Mouse (Mus musculus) heart, embryonic 11.5 days (tissue): ENCODE data around the gene Lmo1. TPM values are rescaled to one million over a fixed set of nuclear protein-coding genes. Genes with fewer than 3 reads are reported as not detected.

Experiments
- ATAC-seq: fragments of 200-750 bp; cut with Nextera tagmentation; replicated peaks from 2 replicates; pipeline ENCODE4 v1.8.0; 2017; ENCODE audit warnings: moderate library complexity; ENCODE audit not compliant: insufficient number of reproducible peaks, low FRiP score, low TSS enrichment
- H3K27ac ChIP-seq: fragments of 300-500 bp; sonication (generic); 2 replicates; pipeline ENCODE4 v1.5.1; 2014; ENCODE audit warnings: mild to moderate bottlenecking, low read depth, low read length
- H3K27me3 ChIP-seq: fragments of 300-500 bp; sonication (generic); 2 replicates; pipeline ENCODE4 v1.6.1; 2014; ENCODE audit warnings: mild to moderate bottlenecking, low read length, mixed read lengths; ENCODE audit not compliant: control insufficient read depth, insufficient read depth
- H3K36me3 ChIP-seq: fragments of 300-500 bp; sonication (generic); 2 replicates; pipeline ENCODE4 v1.6.1; 2014; ENCODE audit warnings: mild to moderate bottlenecking, low read length, moderate library complexity, mixed read lengths; ENCODE audit not compliant: control insufficient read depth, insufficient read depth
- H3K4me1 ChIP-seq: fragments of 300-500 bp; sonication (generic); 2 replicates; pipeline ENCODE4 v1.6.1; 2014; ENCODE audit warnings: low read length; ENCODE audit not compliant: control insufficient read depth, insufficient read depth
- H3K4me2 ChIP-seq: fragments of 300-500 bp; sonication (generic); 2 replicates; pipeline ENCODE4 v1.6.1; 2014; ENCODE audit warnings: mild to moderate bottlenecking, moderate library complexity
- H3K4me3 ChIP-seq: fragments of 300-500 bp; sonication (generic); 2 replicates; pipeline ENCODE4 v1.5.1; 2014; ENCODE audit warnings: low read depth, low read length
- H3K9ac ChIP-seq: fragments of 300-500 bp; sonication (generic); 2 replicates; pipeline ENCODE4 v1.6.1; 2014; ENCODE audit warnings: mild to moderate bottlenecking, low read depth, low read length, moderate library complexity
- H3K9me3 ChIP-seq: fragments of 300-500 bp; sonication (generic); replicated peaks from 2 replicates; pipeline ENCODE4 v1.6.1; 2016; ENCODE audit warnings: low read length; ENCODE audit not compliant: control insufficient read depth
- WGBS: fragments of 180-500 bp; shearing (Covaris S2); extraction: QIAGEN DNeasy Blood & Tissue Kit; methylation state at CpG from one replicate; pipeline ENCODE4 v1.1.7; 2014; ENCODE audit not compliant: insufficient replicate concordance; 5-methylcytosine and 5-hydroxymethylcytosine counted together
- polyA plus RNA-seq: library from polyadenylated mRNA; unstranded; fragments of >200 nt; fragmentation: Nextera tagmentation; extraction: Ambion mirVana; gene quantifications from 2 replicates; pipeline ENCODE4 v1.2.1, GENCODE M21; 2014

The Lmo1 gene
- polyA plus RNA-seq, 1 experiment from 2014 or later, result 2.1 TPM

- no peak for ATAC-seq
- no peaks in the 10 kb centered on the region for H3K36me3 ChIP-seq
- no peak overlapping the region for H3K4me2 ChIP-seq
- H3K27me3 ChIP-seq, result no peaks in the 10 kb centered on the region
- 88% methylated on average over 2 of the region's 2 CpGs for WGBS
- no peaks in the 10 kb centered on the region for H3K9me3 ChIP-seq
- H3K4me1 ChIP-seq, result peaks cover 3% of the 10 kb centered on the region; the same call in 1 of the 2 replicates
- H3K4me3 ChIP-seq, result no peak overlapping the region
- H3K9ac ChIP-seq, result no peak overlapping the region
- no peak overlapping the region for H3K27ac ChIP-seq
Measured at GRCm38 (mm10) chr7:109185975-109186374, 11.0 kb upstream of the Lmo1 start.

DNA sequence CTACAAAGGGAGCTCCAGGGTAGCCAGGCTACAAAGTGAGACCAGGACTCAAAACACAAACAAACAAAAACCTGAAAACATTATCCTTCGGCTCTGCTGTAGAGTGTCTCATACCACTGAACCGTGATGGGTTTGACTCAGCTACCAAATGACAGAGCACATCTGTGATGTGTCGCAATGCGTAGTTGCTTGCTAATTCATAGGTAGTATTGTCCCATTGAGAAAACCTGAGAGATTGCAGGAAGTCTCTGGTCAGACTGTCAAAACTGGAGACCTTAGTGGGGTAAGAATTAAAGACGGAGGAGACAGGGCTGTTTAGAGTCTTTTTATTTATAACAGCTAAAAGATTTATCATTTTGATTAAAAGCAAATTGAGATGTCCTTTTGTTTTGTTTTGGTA, 10.6 kb upstream of the Lmo1 start:
- Histone ChIP-seq H3K27ac (no peak overlapping the region), H3K4me1 (0 out of 2 replicates have a peak, but pooled peaks cover 3% of the 10 kb centered on the region), H3K36me3 (no peaks in the 10 kb centered on the region), H3K9ac (no peak overlapping the region), H3K27me3 (no peaks in the 10 kb centered on the region), H3K4me3 (no peak overlapping the region), H3K4me2 (no peak overlapping the region), H3K9me3 (no peaks in the 10 kb centered on the region)
- ATAC-seq, result no peak
- 72% methylated on average over 5 of the region's 5 CpGs for WGBS

DNA sequence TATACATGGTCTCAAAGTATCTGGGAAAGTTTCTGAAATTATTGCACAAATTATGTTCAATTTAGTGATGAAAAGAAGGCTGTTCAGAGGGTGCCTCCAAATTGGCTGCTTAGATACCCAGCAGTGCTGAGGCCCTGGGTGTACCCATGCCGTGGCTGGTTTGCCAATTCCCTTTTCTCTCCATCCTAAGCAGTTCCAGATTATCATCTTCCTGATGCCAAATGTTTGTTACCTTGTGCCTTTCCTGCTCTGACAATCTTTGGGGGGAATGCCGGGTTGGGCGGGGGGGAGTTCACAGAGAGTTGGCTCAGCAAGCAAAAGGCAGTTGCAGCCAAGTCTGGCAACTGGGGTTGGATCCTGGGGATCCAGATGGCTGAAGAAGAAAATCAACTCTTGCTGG, 1.7 kb upstream of the Lmo1 start:
- H3K9me3 ChIP-seq, result no peaks in the 10 kb centered on the region

GRCm38 (mm10) chr7:109175670-109176625, 941 bp upstream of the Lmo1 start:
- Histone ChIP-seq H3K9me3 (no peaks in the 10 kb centered on the region), H3K4me3 (peak overlapping the region; percentile 64), H3K4me2 (peak overlapping the region; percentile 100), H3K9ac (no peak overlapping the region), H3K4me1 (peaks cover 6% of the 10 kb centered on the region; the same call in 1 of the 2 replicates), H3K27ac (no peak overlapping the region), H3K36me3 (no peaks in the 10 kb centered on the region), H3K27me3 (peaks cover 55% of the 10 kb centered on the region)
- 26% methylated on average over 13 of the region's 13 CpGs for WGBS
- ATAC-seq, result no peak

More for the DNA sequence above, 1.7 kb upstream of the Lmo1 start:
- Histone ChIP-seq H3K27ac (no peak overlapping the region), H3K36me3 (no peaks in the 10 kb centered on the region), H3K4me2 (no peak overlapping the region), H3K4me1 (peaks cover 6% of the 10 kb centered on the region; the same call in 1 of the 2 replicates), H3K9ac (no peak overlapping the region), H3K4me3 (no peak overlapping the region), H3K27me3 (peaks cover 52% of the 10 kb centered on the region)
- no peak for ATAC-seq
- WGBS, result 42% methylated on average over 3 of the region's 3 CpGs

GRCm38 (mm10) chr7:109174337-109174948, 564 bp downstream of the Lmo1 start:
- no peak for ATAC-seq
- no peak overlapping the region for H3K27ac ChIP-seq
- peak overlapping the region; percentile 100 for H3K4me2 ChIP-seq
- H3K4me3 ChIP-seq, result peak overlapping the region; percentile 64
- no peaks in the 10 kb centered on the region for H3K9me3 ChIP-seq
- H3K4me1 ChIP-seq, result peaks cover 12% of the 10 kb centered on the region; the same call in 1 of the 2 replicates
- 4% methylated on average over 31 of the region's 31 CpGs for WGBS
- H3K27me3 ChIP-seq, result peaks cover 68% of the 10 kb centered on the region
- H3K9ac ChIP-seq, result peak overlapping the region; percentile 67; the same call in 1 of the 2 replicates
- H3K36me3 ChIP-seq, result no peaks in the 10 kb centered on the region

DNA sequence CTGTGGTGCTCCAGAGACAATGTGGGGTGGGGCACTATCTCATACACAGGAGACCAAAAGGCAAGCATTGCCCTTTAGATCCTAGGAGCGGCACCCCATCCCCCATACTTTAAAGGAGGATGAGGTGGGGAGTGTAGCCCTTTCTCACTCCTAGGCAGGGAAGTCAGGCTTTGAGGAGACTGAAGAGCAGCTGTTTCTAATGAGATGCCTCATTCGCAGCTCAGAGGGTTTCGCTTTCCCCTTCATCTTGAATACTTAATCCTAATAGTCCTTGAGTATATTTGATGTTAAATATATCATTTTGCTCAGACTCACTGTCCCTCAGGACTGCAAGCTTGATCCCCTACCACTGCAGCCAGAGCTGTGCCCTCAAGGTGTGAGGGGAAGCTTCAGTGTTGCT, 3.1 kb downstream of the Lmo1 start:
- H3K27ac ChIP-seq, result no peak overlapping the region
- H3K4me2 ChIP-seq, result no peak overlapping the region
- H3K27me3 ChIP-seq, result peaks cover 85% of the 10 kb centered on the region
- no peaks in the 10 kb centered on the region for H3K9me3 ChIP-seq
- no peaks in the 10 kb centered on the region for H3K36me3 ChIP-seq
- no peak for ATAC-seq
- H3K4me1 ChIP-seq, result peaks cover 12% of the 10 kb centered on the region; the same call in 1 of the 2 replicates
- H3K4me3 ChIP-seq, result no peak overlapping the region
- 42% methylated on average over 3 of the region's 3 CpGs for WGBS
- no peak overlapping the region for H3K9ac ChIP-seq

GRCm38 (mm10) chr7:109170441-109170820, 4.6 kb downstream of the Lmo1 start:
- Histone ChIP-seq H3K27ac (no peak overlapping the region), H3K9ac (no peak overlapping the region), H3K36me3 (no peaks in the 10 kb centered on the region), H3K27me3 (peaks cover 70% of the 10 kb centered on the region), H3K4me1 (peaks cover 11% of the 10 kb centered on the region; the same call in 1 of the 2 replicates), H3K4me2 (peak overlapping the region; percentile 99), H3K9me3 (no peaks in the 10 kb centered on the region), H3K4me3 (peak overlapping the region; percentile 56)
- WGBS, result 2% methylated on average over 17 of the region's 17 CpGs
- ATAC-seq, result no peak

DNA sequence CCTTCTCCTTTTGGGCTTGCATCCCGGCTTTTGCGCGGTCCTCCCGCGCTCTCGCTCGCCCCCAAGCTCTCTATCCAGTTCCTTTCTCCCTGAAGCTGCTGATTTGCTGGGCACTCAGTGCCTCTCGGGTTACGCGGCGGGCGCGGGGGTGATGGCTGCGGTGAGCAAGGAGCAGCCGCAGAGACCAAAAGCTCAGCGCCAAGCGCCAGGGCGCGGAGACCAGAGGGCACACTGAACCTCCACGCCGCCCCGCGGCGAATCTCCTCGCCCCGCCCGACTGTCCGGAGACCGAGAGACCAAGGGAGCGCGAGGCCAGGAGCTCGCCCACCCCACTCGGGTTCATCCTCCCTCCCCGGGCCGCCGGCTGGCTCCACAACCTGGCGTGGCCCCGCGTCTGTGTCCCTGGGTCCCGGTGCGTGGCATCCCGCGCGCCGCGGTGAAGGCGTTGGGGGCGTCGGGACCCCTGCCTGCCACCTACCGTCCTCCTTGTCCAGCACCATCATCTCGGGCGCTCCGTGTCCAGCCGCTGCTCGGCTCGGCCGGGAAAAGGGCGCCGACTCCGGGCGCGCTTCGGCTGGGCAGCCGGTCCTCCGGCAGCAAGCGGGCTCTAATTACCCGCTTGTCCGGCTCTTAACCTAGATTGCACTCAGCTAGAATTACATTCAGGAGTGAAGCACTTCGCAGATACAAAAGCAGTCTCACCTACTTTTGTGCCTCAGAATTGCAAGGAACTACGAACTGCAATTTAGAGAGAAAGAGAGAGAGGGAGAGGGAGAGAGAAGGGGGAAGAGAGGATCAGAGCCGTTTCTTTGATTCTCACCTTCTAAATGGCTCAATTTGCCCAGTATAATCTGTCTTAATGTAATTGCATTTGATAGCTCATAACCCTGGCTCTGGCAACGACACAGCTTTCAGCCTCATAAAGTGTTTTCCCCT, 5.2 kb downstream of the Lmo1 start:
- WGBS, result under 1% methylated on average over 71 of the region's 72 CpGs
- Histone ChIP-seq H3K4me1 (peaks cover 9% of the 10 kb centered on the region; the same call in 1 of the 2 replicates), H3K9me3 (no peaks in the 10 kb centered on the region), H3K27ac (no peak overlapping the region), H3K36me3 (no peaks in the 10 kb centered on the region), H3K4me3 (peak overlapping the region; percentile 56), H3K4me2 (peak overlapping the region; percentile 99), H3K9ac (peak overlapping the region; percentile 61), H3K27me3 (peaks cover 64% of the 10 kb centered on the region)
- no peak for ATAC-seq
